Mouse (Mus musculus) midbrain, embryonic 14.5 days (tissue): ENCODE measurements around the gene Rad23a. TPM values are rescaled to one million over a fixed set of nuclear protein-coding genes. Genes with fewer than 3 reads are reported as not detected.

Experiments
- ATAC-seq: fragments of 200-750 bp; cut with Nextera tagmentation; 2 replicates; pipeline ENCODE4 v1.8.0; 2017; ENCODE audit warnings: moderate number of reproducible peaks, moderate library complexity; ENCODE audit not compliant: low FRiP score, low TSS enrichment
- DNase-seq: peaks from one replicate; pipeline ENCODE4 v3.0.0-alpha.2; 2015
- H3K27ac ChIP-seq: fragments of 300-500 bp; sonication (generic); replicated peaks from 2 replicates; pipeline ENCODE4 v1.5.1; 2014; ENCODE audit warnings: mild to moderate bottlenecking, low read depth, low read length, moderate library complexity
- H3K27me3 ChIP-seq: fragments of 300-500 bp; sonication (generic); 2 replicates; pipeline ENCODE4 v1.6.1; 2014; ENCODE audit warnings: low read length, control low read depth, mixed read lengths; ENCODE audit not compliant: control insufficient read depth, insufficient read depth
- H3K36me3 ChIP-seq: fragments of 300-500 bp; sonication (generic); 2 replicates; pipeline ENCODE4 v1.6.1; 2014; ENCODE audit warnings: low read length, control low read depth; ENCODE audit not compliant: control insufficient read depth, insufficient read depth
- H3K4me1 ChIP-seq: fragments of 300-500 bp; sonication (generic); 2 replicates; pipeline ENCODE4 v1.6.1; 2014; ENCODE audit warnings: mild to moderate bottlenecking, antibody characterized with exemption, low read length, control low read depth; ENCODE audit not compliant: control insufficient read depth, insufficient read depth
- H3K4me2 ChIP-seq: fragments of 300-500 bp; sonication (generic); 2 replicates; pipeline ENCODE4 v1.6.1; 2014; ENCODE audit warnings: mild to moderate bottlenecking, low read length, moderate library complexity
- H3K4me3 ChIP-seq: fragments of 300-500 bp; sonication (generic); replicated peaks from 2 replicates; pipeline ENCODE4 v1.5.1; 2014; ENCODE audit warnings: low read depth, low read length
- H3K9ac ChIP-seq: fragments of 300-500 bp; sonication (generic); replicated peaks from 2 replicates; pipeline ENCODE4 v1.6.1; 2014; ENCODE audit warnings: mild to moderate bottlenecking, low read length, moderate library complexity
- H3K9me3 ChIP-seq: fragments of 300-500 bp; sonication (generic); 2 replicates; pipeline ENCODE4 v1.6.1; 2016; ENCODE audit warnings: low read length, control low read depth, mixed read lengths; ENCODE audit not compliant: control insufficient read depth
- WGBS: fragments of 180-500 bp; shearing (Covaris S2); extraction: QIAGEN DNeasy Blood & Tissue Kit; methylation state at CpG from one replicate; pipeline ENCODE4 v1.1.7; 2014; 5-methylcytosine and 5-hydroxymethylcytosine counted together
- polyA plus RNA-seq: library from polyadenylated mRNA; unstranded; fragments of >200 nt; fragmentation: Nextera tagmentation; extraction: Ambion mirVana; gene quantifications from 2 replicates; pipeline ENCODE4 v1.2.1, GENCODE M21; 2014

Rad23a gene
- polyA plus RNA-seq, 1 experiment from 2014 or later = 84.3 TPM

DNA sequence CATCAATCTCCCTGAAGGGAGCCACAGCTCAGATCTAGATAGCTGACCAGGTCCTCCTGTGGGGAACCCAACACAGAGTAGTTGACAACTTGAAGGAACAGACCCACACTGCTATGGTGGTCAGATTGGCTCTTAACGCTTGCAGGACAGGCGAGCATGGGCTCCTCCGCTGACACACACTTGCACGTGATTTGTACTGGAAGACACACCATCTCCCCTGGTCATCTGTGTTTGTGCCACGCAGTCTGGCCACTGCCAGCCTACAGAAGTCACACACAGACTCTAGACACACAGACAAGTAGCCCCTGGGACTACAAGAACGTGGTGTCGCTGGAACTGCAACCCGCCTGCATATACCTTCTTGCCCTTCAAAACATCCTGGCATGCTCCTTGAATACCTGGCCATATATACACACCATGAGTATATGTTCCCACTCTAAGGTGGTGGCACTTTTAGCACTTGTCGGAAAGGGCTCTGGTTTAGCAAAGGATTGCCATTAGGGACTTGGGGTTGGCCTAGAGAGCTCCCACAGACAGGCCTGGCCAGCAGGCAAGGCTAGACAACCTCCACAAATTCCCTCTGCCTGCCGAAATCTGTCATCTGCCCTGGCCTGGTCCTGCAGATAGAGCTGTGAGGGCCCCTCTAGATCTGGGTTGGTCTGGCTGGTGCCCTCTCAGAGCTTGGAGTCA lies 41.9 kb downstream of the Rad23a start:
- peak overlapping the region; percentile 41 for H3K4me3 ChIP-seq
- H3K27ac ChIP-seq = 0 out of 2 replicates have a peak overlapping the region, but pooled peaks have one; percentile 8
- H3K4me1 ChIP-seq = peaks cover 11% of the 10 kb centered on the region; the same call in 1 of the 2 replicates
- DNase-seq (no peak), ATAC-seq (no peak)
- peak overlapping the region; percentile 97 for H3K4me2 ChIP-seq
- H3K9ac ChIP-seq = peak overlapping the region; percentile 71; the same call in 1 of the 2 replicates
- WGBS = 35% methylated on average over 10 of the region's 10 CpGs
- H3K9me3 ChIP-seq = no peaks in the 10 kb centered on the region
- H3K27me3 ChIP-seq = peaks cover 79% of the 10 kb centered on the region
- H3K36me3 ChIP-seq = 0 out of 2 replicates have a peak, but pooled peaks cover 3% of the 10 kb centered on the region

GRCm38 (mm10) chr8:84797971-84798370 lies 42.5 kb downstream of the Rad23a start:
- Histone ChIP-seq H3K4me3 (peak overlapping the region; percentile 41; the same call in 1 of the 2 replicates), H3K9ac (0 out of 2 replicates have a peak overlapping the region, but pooled peaks have one; percentile 12), H3K27ac (no peak overlapping the region), H3K4me2 (peak overlapping the region; percentile 97), H3K4me1 (peaks cover 11% of the 10 kb centered on the region; the same call in 1 of the 2 replicates), H3K9me3 (no peaks in the 10 kb centered on the region), H3K36me3 (0 out of 2 replicates have a peak, but pooled peaks cover 3% of the 10 kb centered on the region), H3K27me3 (peaks cover 80% of the 10 kb centered on the region)
- ATAC-seq (no peak), DNase-seq (no peak)
- 66% methylated on average over 6 of the region's 6 CpGs for WGBS

DNA sequence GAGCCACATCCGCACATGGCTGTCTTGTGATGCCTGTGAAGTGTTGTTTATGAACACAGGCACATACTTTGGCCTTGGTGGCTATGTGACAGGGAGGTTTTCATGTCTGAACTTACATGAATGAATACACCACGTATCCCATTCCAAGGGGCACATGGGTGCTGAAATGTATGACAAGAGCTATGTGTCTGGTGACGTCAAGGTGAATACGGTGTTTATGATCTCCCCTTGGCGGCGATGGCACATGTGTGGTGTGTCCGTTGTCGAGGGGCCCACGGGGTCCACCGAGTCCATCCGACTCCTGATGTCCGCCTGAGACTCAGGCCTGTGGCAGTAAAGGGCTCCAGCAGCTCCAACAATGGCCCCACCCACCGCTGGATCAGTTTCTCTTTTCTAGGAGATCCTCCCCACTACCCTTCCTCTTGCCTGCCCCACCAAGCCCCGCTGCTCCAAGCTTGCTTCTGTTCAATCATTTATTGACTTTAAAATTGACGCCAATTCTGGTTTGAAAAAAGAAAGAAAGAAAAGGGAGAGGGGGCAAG lies 43.1 kb downstream of the Rad23a start:
- Histone ChIP-seq H3K9ac (no peak overlapping the region), H3K27ac (no peak overlapping the region), H3K27me3 (peaks cover 74% of the 10 kb centered on the region), H3K9me3 (no peaks in the 10 kb centered on the region), H3K4me2 (peak overlapping the region; percentile 97), H3K4me3 (no peak overlapping the region), H3K4me1 (peaks cover 11% of the 10 kb centered on the region; the same call in 1 of the 2 replicates), H3K36me3 (0 out of 2 replicates have a peak, but pooled peaks cover 3% of the 10 kb centered on the region)
- DNase-seq (no peak), ATAC-seq (no peak)
- 76% methylated on average over 15 of the region's 15 CpGs for WGBS

GRCm38 (mm10) chr8:84794486-84794885 lies 46.0 kb downstream of the Rad23a start:
- Histone ChIP-seq H3K9ac (no peak overlapping the region), H3K9me3 (no peaks in the 10 kb centered on the region), H3K27me3 (peaks cover 79% of the 10 kb centered on the region), H3K4me3 (no peak overlapping the region), H3K4me2 (peak overlapping the region; percentile 3; the same call in 1 of the 2 replicates), H3K36me3 (0 out of 2 replicates have a peak, but pooled peaks cover 3% of the 10 kb centered on the region), H3K27ac (peak overlapping the region; percentile 76), H3K4me1 (peaks cover 11% of the 10 kb centered on the region; the same call in 1 of the 2 replicates)
- WGBS = 35% methylated on average over 7 of the region's 7 CpGs
- no peak for ATAC-seq
- no peak for DNase-seq

GRCm38 (mm10) chr8:84793791-84794485 lies 46.5 kb downstream of the Rad23a start:
- ATAC-seq (peak; percentile 78), DNase-seq (peak; percentile 72)
- no peaks in the 10 kb centered on the region for H3K9me3 ChIP-seq
- H3K27me3 ChIP-seq = peaks cover 84% of the 10 kb centered on the region
- H3K27ac ChIP-seq = peak overlapping the region; percentile 76
- peaks cover 8% of the 10 kb centered on the region; the same call in 1 of the 2 replicates for H3K4me1 ChIP-seq
- no peak overlapping the region for H3K9ac ChIP-seq
- H3K36me3 ChIP-seq = 0 out of 2 replicates have a peak, but pooled peaks cover 3% of the 10 kb centered on the region
- peak overlapping the region; percentile 21; the same call in 1 of the 2 replicates for H3K4me2 ChIP-seq
- no peak overlapping the region for H3K4me3 ChIP-seq
- 48% methylated on average over 13 of the region's 13 CpGs for WGBS

GRCm38 (mm10) chr8:84793134-84793533 lies 47.3 kb downstream of the Rad23a start:
- H3K9me3 ChIP-seq = no peaks in the 10 kb centered on the region
- no peak overlapping the region for H3K9ac ChIP-seq
- 0 out of 2 replicates have a peak, but pooled peaks cover 3% of the 10 kb centered on the region for H3K36me3 ChIP-seq
- H3K4me2 ChIP-seq = no peak overlapping the region
- no peak overlapping the region for H3K4me3 ChIP-seq
- H3K27ac ChIP-seq = peak overlapping the region; percentile 76; the same call in 1 of the 2 replicates
- peaks cover 5% of the 10 kb centered on the region; the same call in 1 of the 2 replicates for H3K4me1 ChIP-seq
- peaks cover 84% of the 10 kb centered on the region for H3K27me3 ChIP-seq
- WGBS = 89% methylated on average over 9 of the region's 9 CpGs
- DNase-seq = no peak
- no peak for ATAC-seq

GRCm38 (mm10) chr8:84792429-84792947 lies 48.0 kb downstream of the Rad23a start:
- peaks cover 5% of the 10 kb centered on the region; the same call in 1 of the 2 replicates for H3K4me1 ChIP-seq
- H3K9me3 ChIP-seq = no peaks in the 10 kb centered on the region
- no peak overlapping the region for H3K9ac ChIP-seq
- 0 out of 2 replicates have a peak, but pooled peaks cover 3% of the 10 kb centered on the region for H3K36me3 ChIP-seq
- DNase-seq (no peak), ATAC-seq (no peak)
- no peak overlapping the region for H3K4me3 ChIP-seq
- H3K27ac ChIP-seq = no peak overlapping the region
- 68% methylated on average over 12 of the region's 12 CpGs for whole genome bisulfite sequencing
- H3K27me3 ChIP-seq = peaks cover 84% of the 10 kb centered on the region
- H3K4me2 ChIP-seq = no peak overlapping the region

- Histone ChIP-seq H3K9me3 (no peaks in the 10 kb centered on the region), H3K27ac (no peak overlapping the region), H3K4me1 (peaks cover 5% of the 10 kb centered on the region; the same call in 1 of the 2 replicates), H3K36me3 (no peaks in the 10 kb centered on the region), H3K27me3 (peaks cover 84% of the 10 kb centered on the region), H3K4me3 (no peak overlapping the region), H3K4me2 (no peak overlapping the region), H3K9ac (no peak overlapping the region)
- DNase-seq = no peak
- WGBS = 78% methylated on average over 2 of the region's 2 CpGs
- no peak for ATAC-seq
Observed at GRCm38 (mm10) chr8:84790537-84790936, 49.9 kb downstream of the Rad23a start.
